Comparison of ENCODE assay signal across 8 mouse cellular contexts in genomic region chr6:124859725-124860124, GRCm38 (mm10). TPM values are rescaled to one million over a fixed set of nuclear protein-coding genes. Genes with fewer than 3 reads are reported as not detected.
DNase-seq lines count a peak whose midpoint lies in the region; ATAC-seq and TF ChIP-seq lines count a peak whose summit lies in the region.

No protein-coding gene starts in this region.

- peak; percentile 90 for DNase-seq in CD4-positive, CD25-positive, alpha-beta regulatory T cell, adult 2 months (ENCODE audit: low read depth, low spot score)
- peak; percentile 89 for DNase-seq in brain, embryonic 14.5 days (ENCODE audit: low read depth)
- peak; percentile 83 for DNase-seq in forebrain, embryonic 10.5 days (ENCODE audit: extremely low spot score, low spot score)
- peak; percentile 86 to 93 for DNase-seq in kidney, postnatal 25 days
- DNase-seq in liver, embryonic 13.5 days, result peak; percentile 53
- DNase-seq in stomach, postnatal 0 days (ENCODE audit: low spot score), result peak; percentile 90

- H3K36me3 ChIP-seq in forebrain, embryonic 10.5 days (replicated peaks), result peaks cover 13% of the 10 kb centered on the region
- peaks cover 2% of the 10 kb centered on the region; the same call in 1 of the 2 replicates for H3K36me3 ChIP-seq in heart, embryonic 14.5 days (ENCODE audit: control insufficient read depth, insufficient read depth, low read length)
- no peaks in the 10 kb centered on the region for H3K36me3 ChIP-seq in liver, embryonic 13.5 days
- no peaks in the 10 kb centered on the region for H3K36me3 ChIP-seq in neural tube, embryonic 12.5 days
- H3K36me3 ChIP-seq in stomach, postnatal 0 days (ENCODE audit: control insufficient read depth, insufficient read depth, low read length), result no peaks in the 10 kb centered on the region

- no peak for TF ChIP-seq POLR2A in brain, embryonic 14.5 days (IDR thresholded peaks at IDR 0.05; ENCODE audit: borderline replicate concordance, extremely low read depth, insufficient read depth, insufficient read length, poor library complexity, severe bottlenecking)

- H3K27me3 ChIP-seq in forebrain, embryonic 10.5 days (ENCODE audit: poor library complexity, severe bottlenecking), result peaks cover 68% of the 10 kb centered on the region
- H3K27me3 ChIP-seq in heart, embryonic 14.5 days (ENCODE audit: control insufficient read depth, insufficient read depth, low read length), result peaks cover 26% of the 10 kb centered on the region
- H3K27me3 ChIP-seq in liver, embryonic 13.5 days, result peaks cover 99% of the 10 kb centered on the region
- H3K27me3 ChIP-seq in neural tube, embryonic 12.5 days (replicated peaks), result no peaks in the 10 kb centered on the region
- no peaks in the 10 kb centered on the region; the same call in 1 of the 2 replicates for H3K27me3 ChIP-seq in stomach, postnatal 0 days (ENCODE audit: control insufficient read depth, insufficient read depth, low read length)

- peak overlapping the region; percentile 48; the same call in 1 of the 2 replicates for H3K9ac ChIP-seq in heart, embryonic 14.5 days (ENCODE audit: low read length)
- H3K9ac ChIP-seq in liver, embryonic 13.5 days, result no peak overlapping the region
- peak overlapping the region; percentile 22; the same call in 1 of the 2 replicates for H3K9ac ChIP-seq in neural tube, embryonic 12.5 days
- H3K9ac ChIP-seq in stomach, postnatal 0 days (ENCODE audit: low read length), result no peak overlapping the region

- no peak for ATAC-seq in heart, embryonic 14.5 days (ENCODE audit: insufficient number of reproducible peaks, insufficient read depth, low FRiP score, low read depth)
- ATAC-seq in liver, embryonic 13.5 days (ENCODE audit: low read depth), result peak; percentile 24
- ATAC-seq in neural tube, embryonic 12.5 days (ENCODE audit: low FRiP score, low read depth), result no peak
- ATAC-seq in stomach, postnatal 0 days (ENCODE audit: low FRiP score, low TSS enrichment), result peak; percentile 48

- peak; percentile 90 for TF ChIP-seq CTCF in brain, embryonic 14.5 days (IDR thresholded peaks at IDR 0.05; ENCODE audit: borderline replicate concordance, extremely low read depth, insufficient read depth, insufficient read length)
- peak; percentile 95 for TF ChIP-seq CTCF in stomach, postnatal 0 days (IDR thresholded peaks at IDR 0.05; ENCODE audit: low read depth)

- peak overlapping the region; percentile 19 for H3K4me3 ChIP-seq in forebrain, embryonic 10.5 days
- no peak overlapping the region for H3K4me3 ChIP-seq in heart, embryonic 14.5 days (ENCODE audit: control insufficient read depth in 1 of 2, insufficient read depth in 1 of 2, low read depth in 1 of 2, low read length in 2 of 2)
- H3K4me3 ChIP-seq in liver, embryonic 13.5 days (replicated peaks), result no peak overlapping the region
- H3K4me3 ChIP-seq in neural tube, embryonic 12.5 days, result no peak overlapping the region
- H3K4me3 ChIP-seq in stomach, postnatal 0 days (ENCODE audit: low read depth, low read length), result no peak overlapping the region

- no peak overlapping the region; the same call in 1 of the 2 replicates for H3K4me2 ChIP-seq in heart, embryonic 14.5 days (ENCODE audit: low read length)
- no peak overlapping the region for H3K4me2 ChIP-seq in liver, embryonic 13.5 days
- peak overlapping the region; percentile 88 for H3K4me2 ChIP-seq in neural tube, embryonic 12.5 days (replicated peaks)
- no peak overlapping the region for H3K4me2 ChIP-seq in stomach, postnatal 0 days (replicated peaks; ENCODE audit: low read depth)

- TF ChIP-seq EP300 in stomach, postnatal 0 days (optimal IDR thresholded peaks at IDR 0.05), result no peak

- 12% methylated on average over 12 of the region's 12 CpGs for WGBS in forebrain, embryonic 10.5 days
- WGBS in heart, embryonic 14.5 days, result 4% methylated on average over 12 of the region's 12 CpGs
- 5% methylated on average over 12 of the region's 12 CpGs for WGBS in liver, embryonic 13.5 days (ENCODE audit: insufficient replicate concordance)
- WGBS in neural tube, embryonic 12.5 days, result 13% methylated on average over 12 of the region's 12 CpGs
- 11% methylated on average over 12 of the region's 12 CpGs for WGBS in stomach, postnatal 0 days

- H3K27ac ChIP-seq in forebrain, embryonic 10.5 days, result peak overlapping the region; percentile 92
- no peak overlapping the region for H3K27ac ChIP-seq in heart, embryonic 14.5 days (replicated peaks in 1 of 2; ENCODE audit: control insufficient read depth in 1 of 2, insufficient read depth in 1 of 2, low read depth in 2 of 2, low read length in 2 of 2)
- no peak overlapping the region for H3K27ac ChIP-seq in liver, embryonic 13.5 days
- H3K27ac ChIP-seq in neural tube, embryonic 12.5 days, result 0 out of 2 replicates have a peak overlapping the region, but pooled peaks have one; percentile 2
- H3K27ac ChIP-seq in stomach, postnatal 0 days (replicated peaks), result no peak overlapping the region

- no peaks in the 10 kb centered on the region for H3K9me3 ChIP-seq in forebrain, embryonic 10.5 days
- no peaks in the 10 kb centered on the region for H3K9me3 ChIP-seq in heart, embryonic 14.5 days (ENCODE audit: control insufficient read depth, low read length)
- H3K9me3 ChIP-seq in liver, embryonic 13.5 days (replicated peaks), result no peaks in the 10 kb centered on the region
- no peaks in the 10 kb centered on the region for H3K9me3 ChIP-seq in neural tube, embryonic 12.5 days
- no peaks in the 10 kb centered on the region for H3K9me3 ChIP-seq in stomach, postnatal 0 days (ENCODE audit: control insufficient read depth, low read length)

- peaks cover 92% of the 10 kb centered on the region for H3K4me1 ChIP-seq in forebrain, embryonic 10.5 days
- peaks cover 16 to 28% of the 10 kb centered on the region in 2 experiments; a peak in 3 of 4 replicates for H3K4me1 ChIP-seq in heart, embryonic 14.5 days (ENCODE audit: control insufficient read depth in 2 of 2, insufficient read depth in 2 of 2, low read length in 2 of 2)
- peaks cover 22% of the 10 kb centered on the region for H3K4me1 ChIP-seq in liver, embryonic 13.5 days (replicated peaks)
- H3K4me1 ChIP-seq in neural tube, embryonic 12.5 days, result peaks cover 71% of the 10 kb centered on the region
- H3K4me1 ChIP-seq in stomach, postnatal 0 days (replicated peaks; ENCODE audit: control insufficient read depth, insufficient read depth), result no peaks in the 10 kb centered on the region

RNA-seq across cellular contexts. Expression of gene P3h3, which starts 2.2 kb away (rescaled TPM):
- polyA plus RNA-seq in brain, embryonic 14.5 days (2012; rRNA removed), result 123 and 173 TPM in 2 replicates
- polyA plus RNA-seq in forebrain, embryonic 10.5 days (2016; fragmentation: Nextera tagmentation; extraction: Ambion mirVana), result 9.7 TPM in 2 replicates
- polyA plus RNA-seq in heart, embryonic 14.5 days (2014; fragmentation: Nextera tagmentation; extraction: Ambion mirVana), result 18.7 and 20.5 TPM in 2 replicates
- 1.4 and 1.9 TPM in 2 replicates for polyA plus RNA-seq in liver, embryonic 13.5 days (2015; fragmentation: Nextera tagmentation; extraction: Ambion mirVana)
- 27.2 and 28.4 TPM in 2 replicates for polyA plus RNA-seq in neural tube, embryonic 12.5 days (2016; fragmentation: Nextera tagmentation; extraction: Ambion mirVana)
- polyA plus RNA-seq in stomach, postnatal 0 days (2015; fragmentation: Nextera tagmentation; extraction: Ambion mirVana), result 9.7 and 10.7 TPM in 2 replicates

RNA-seq across cellular contexts. Expression of gene Gpr162, which starts 4.1 kb away (rescaled TPM):
- polyA plus RNA-seq in brain, embryonic 14.5 days (2012; rRNA removed), result 107 and 117 TPM in 2 replicates
- polyA plus RNA-seq in forebrain, embryonic 10.5 days (2016; fragmentation: Nextera tagmentation; extraction: Ambion mirVana), result 2.1 and 2.5 TPM in 2 replicates
- polyA plus RNA-seq in heart, embryonic 14.5 days (2014; fragmentation: Nextera tagmentation; extraction: Ambion mirVana), result 0.71 and 0.86 TPM in 2 replicates
- 0.08 and 0.14 TPM in 2 replicates for polyA plus RNA-seq in liver, embryonic 13.5 days (2015; fragmentation: Nextera tagmentation; extraction: Ambion mirVana)
- 14.7 and 16.3 TPM in 2 replicates for polyA plus RNA-seq in neural tube, embryonic 12.5 days (2016; fragmentation: Nextera tagmentation; extraction: Ambion mirVana)
- 0.45 and 0.87 TPM in 2 replicates for polyA plus RNA-seq in stomach, postnatal 0 days (2015; fragmentation: Nextera tagmentation; extraction: Ambion mirVana)

RNA-seq across cellular contexts. Expression of gene Gnb3, which starts 19.6 kb away (rescaled TPM):
- polyA plus RNA-seq in brain, embryonic 14.5 days (2012; rRNA removed), result 1.9 and 2.6 TPM in 2 replicates
- 0.32 and 0.42 TPM in 2 replicates for polyA plus RNA-seq in forebrain, embryonic 10.5 days (2016; fragmentation: Nextera tagmentation; extraction: Ambion mirVana)
- polyA plus RNA-seq in heart, embryonic 14.5 days (2014; fragmentation: Nextera tagmentation; extraction: Ambion mirVana), result 6.7 and 7.5 TPM in 2 replicates
- polyA plus RNA-seq in liver, embryonic 13.5 days (2015; fragmentation: Nextera tagmentation; extraction: Ambion mirVana), result 0.16 and 0.23 TPM in 2 replicates
- polyA plus RNA-seq in neural tube, embryonic 12.5 days (2016; fragmentation: Nextera tagmentation; extraction: Ambion mirVana), result 0.50 and 0.52 TPM in 2 replicates
- polyA plus RNA-seq in stomach, postnatal 0 days (2015; fragmentation: Nextera tagmentation; extraction: Ambion mirVana), result 0.53 and 0.98 TPM in 2 replicates

RNA-seq across cellular contexts. Expression of gene Cd4, which starts 28.3 kb away (rescaled TPM):
- 0.09 and 0.14 TPM in 2 replicates for polyA plus RNA-seq in brain, embryonic 14.5 days (2012; rRNA removed)
- polyA plus RNA-seq in forebrain, embryonic 10.5 days (2016; fragmentation: Nextera tagmentation; extraction: Ambion mirVana), result 0.17 TPM in 1 of 2 replicates, not detected in the other
- polyA plus RNA-seq in heart, embryonic 14.5 days (2014; fragmentation: Nextera tagmentation; extraction: Ambion mirVana), result 0.16 TPM in 1 of 2 replicates, not detected in the other
- polyA plus RNA-seq in liver, embryonic 13.5 days (2015; fragmentation: Nextera tagmentation; extraction: Ambion mirVana), result 0.17 TPM in 1 of 2 replicates, not detected in the other
- polyA plus RNA-seq in neural tube, embryonic 12.5 days (2016; fragmentation: Nextera tagmentation; extraction: Ambion mirVana), result 0.06 TPM in 1 of 2 replicates, not detected in the other
- 0.45 and 0.65 TPM in 2 replicates for polyA plus RNA-seq in stomach, postnatal 0 days (2015; fragmentation: Nextera tagmentation; extraction: Ambion mirVana)

RNA-seq across cellular contexts. Expression of gene Cdca3, which starts 30.4 kb away (rescaled TPM):
- 49.5 and 122 TPM in 2 replicates for polyA plus RNA-seq in brain, embryonic 14.5 days (2012; rRNA removed)
- polyA plus RNA-seq in forebrain, embryonic 10.5 days (2016; fragmentation: Nextera tagmentation; extraction: Ambion mirVana), result 271 and 298 TPM in 2 replicates
- polyA plus RNA-seq in heart, embryonic 14.5 days (2014; fragmentation: Nextera tagmentation; extraction: Ambion mirVana), result 126 and 139 TPM in 2 replicates
- 202 and 204 TPM in 2 replicates for polyA plus RNA-seq in liver, embryonic 13.5 days (2015; fragmentation: Nextera tagmentation; extraction: Ambion mirVana)
- polyA plus RNA-seq in neural tube, embryonic 12.5 days (2016; fragmentation: Nextera tagmentation; extraction: Ambion mirVana), result 115 and 124 TPM in 2 replicates
- polyA plus RNA-seq in stomach, postnatal 0 days (2015; fragmentation: Nextera tagmentation; extraction: Ambion mirVana), result 43.3 and 52.8 TPM in 2 replicates

Comparison
In these comparisons a context has a peak if more than half of its experiments do, and no peak if none do; other contexts are left out.
1. H3K27ac ChIP-seq: peak in forebrain, embryonic 10.5 days (single experiment) and neural tube, embryonic 12.5 days (single experiment); none in heart, embryonic 14.5 days (0 of 2), liver, embryonic 13.5 days (single experiment) and stomach, postnatal 0 days (single experiment).
2. ATAC-seq: peak in liver, embryonic 13.5 days (single experiment) and stomach, postnatal 0 days (single experiment); none in heart, embryonic 14.5 days (single experiment) and neural tube, embryonic 12.5 days (single experiment).
3. H3K9ac ChIP-seq: peak in heart, embryonic 14.5 days (single experiment) and neural tube, embryonic 12.5 days (single experiment); none in liver, embryonic 13.5 days (single experiment) and stomach, postnatal 0 days (single experiment).
4. Peak in every context shown above with its lines, with median percentiles within 50 percentile points of each other: DNase-seq.